Mouse (Mus musculus) heart, adult 2 months (tissue): ENCODE measurements at regions not wholly inside any gene's neighbourhood (a gene's known extent, or its start where the extent isn't known, plus 50 kb on each side); places are given as distances from the start of the nearest gene placed in this dataset.

Experiments
- DNase-seq, 2 experiments: peaks; one replicate each; pipeline ENCODE4 v3.0.0; 2021
- H3K27ac ChIP-seq: fragments of 200-600 bp; 2 replicates; pipeline ENCODE4 v1.8.1; 2022
- H3K27me3 ChIP-seq: fragments of 200-500 bp; 2 replicates; pipeline ENCODE4 v1.6.1; 2012; ENCODE audit warnings: mild to moderate bottlenecking, low read length, inconsistent platforms, mixed read lengths; ENCODE audit not compliant: control insufficient read depth, insufficient read depth
- H3K36me3 ChIP-seq: fragments of 200-500 bp; 2 replicates; pipeline ENCODE4 v1.6.1; 2012; ENCODE audit warnings: low read length, inconsistent platforms; ENCODE audit not compliant: control insufficient read depth, insufficient read depth
- H3K4me1 ChIP-seq: fragments of 200-500 bp; 2 replicates; pipeline ENCODE4 v1.6.1; 2011; ENCODE audit warnings: low read length; ENCODE audit not compliant: control insufficient read depth, insufficient read depth
- H3K4me3 ChIP-seq: fragments of 200-600 bp; 2 replicates; pipeline ENCODE4 v1.8.1; 2022
- H3K79me2 ChIP-seq: fragments of 200-500 bp; replicated peaks from 2 replicates; pipeline ENCODE4 v1.6.1; 2012; ENCODE audit warnings: mild to moderate bottlenecking, inconsistent platforms, low read length, moderate library complexity, mixed read lengths; ENCODE audit not compliant: control insufficient read depth, insufficient read depth
- H3K9ac ChIP-seq: fragments of 200-500 bp; 2 replicates; pipeline ENCODE4 v1.6.1; 2012; ENCODE audit warnings: low read depth, mild to moderate bottlenecking, control low read depth, inconsistent platforms, low read length, mixed read lengths
- CTCF ChIP-seq: fragments of 200-600 bp; IDR thresholded peaks from 2 replicates; pipeline ENCODE4 v1.8.1; 2022; ENCODE audit warnings: antibody characterized with exemption, mild to moderate bottlenecking, moderate library complexity
- EP300 ChIP-seq: fragments of 200-500 bp; IDR thresholded peaks from 2 replicates; pipeline ENCODE4 v1.6.1; 2011; ENCODE audit warnings: low read depth, low read length, control low read depth; ENCODE audit not compliant: insufficient read depth
- POLR2A ChIP-seq: fragments of 200-500 bp; IDR thresholded peaks from 2 replicates; pipeline ENCODE4 v1.6.1; 2011; ENCODE audit warnings: mild to moderate bottlenecking, low read depth, low read length, control low read depth; ENCODE audit not compliant: insufficient read depth
- WGBS: fragments of 180-500 bp; shearing (Covaris S2); methylation state at CpG from one replicate; pipeline ENCODE4 v1.1.7; 2018; 5-methylcytosine and 5-hydroxymethylcytosine counted together
- intact Hi-C: fragments of 180-260 bp; cut with DNase I; formaldehyde crosslinking; loops from one replicate; pipeline ENCODE4 v1.15.1; 2025

GRCm38 (mm10) chr2:95487580-95488135 is 830.3 kb upstream of the Lrrc4c start:
- Histone ChIP-seq H3K79me2 (no peaks in the 10 kb centered on the region), H3K4me1 (no peaks in the 10 kb centered on the region), H3K36me3 (no peaks in the 10 kb centered on the region), H3K27me3 (no peaks in the 10 kb centered on the region), H3K4me3 (no peak overlapping the region), H3K9ac (no peak overlapping the region), H3K27ac (no peak overlapping the region)
- no peak for TF ChIP-seq POLR2A
- no peak for DNase-seq
- intact Hi-C loops = no loop called here
- WGBS = 84% methylated on average over 3 of the region's 3 CpGs

- Histone ChIP-seq H3K4me3 (no peak overlapping the region), H3K4me1 (no peaks in the 10 kb centered on the region), H3K79me2 (no peaks in the 10 kb centered on the region), H3K27ac (no peak overlapping the region), H3K9ac (no peak overlapping the region), H3K27me3 (no peaks in the 10 kb centered on the region), H3K36me3 (no peaks in the 10 kb centered on the region)
- TF ChIP-seq EP300 (no peak), CTCF (no peak), POLR2A (no peak)
- intact Hi-C loops = no loop called here
- DNase-seq = no peak
- 69% methylated on average over 2 of the region's 2 CpGs for WGBS
Observed at GRCm38 (mm10) chr2:95494026-95494697, 823.8 kb upstream of the Lrrc4c start.

GRCm38 (mm10) chr2:95494698-95495088 is 823.3 kb upstream of the Lrrc4c start:
- no peaks in the 10 kb centered on the region for H3K79me2 ChIP-seq
- no peaks in the 10 kb centered on the region for H3K4me1 ChIP-seq
- H3K27ac ChIP-seq = no peak overlapping the region
- no peaks in the 10 kb centered on the region for H3K27me3 ChIP-seq
- no peak for DNase-seq
- H3K36me3 ChIP-seq = no peaks in the 10 kb centered on the region
- no peak overlapping the region for H3K9ac ChIP-seq
- TF ChIP-seq POLR2A (no peak), CTCF (peak; percentile 27; the same call in 1 of the 2 replicates)
- WGBS = 40% methylated on average over 4 of the region's 4 CpGs
- intact Hi-C loops = no loop called here
- no peak overlapping the region for H3K4me3 ChIP-seq

- Histone ChIP-seq H3K36me3 (no peaks in the 10 kb centered on the region), H3K9ac (no peak overlapping the region), H3K27me3 (no peaks in the 10 kb centered on the region), H3K4me1 (no peaks in the 10 kb centered on the region), H3K79me2 (no peaks in the 10 kb centered on the region), H3K27ac (no peak overlapping the region), H3K4me3 (no peak overlapping the region)
- DNase-seq = no peak
- intact Hi-C loops = no loop called here
- TF ChIP-seq CTCF = no peak
- no peak for TF ChIP-seq EP300
- TF ChIP-seq POLR2A = no peak
Observed at GRCm38 (mm10) chr2:95511286-95511685, 806.7 kb upstream of the Lrrc4c start.

GRCm38 (mm10) chr2:95521624-95522023 is 796.3 kb upstream of the Lrrc4c start:
- Histone ChIP-seq H3K36me3 (no peaks in the 10 kb centered on the region), H3K4me3 (no peak overlapping the region), H3K27ac (no peak overlapping the region), H3K4me1 (no peaks in the 10 kb centered on the region), H3K9ac (no peak overlapping the region), H3K27me3 (no peaks in the 10 kb centered on the region), H3K79me2 (no peaks in the 10 kb centered on the region)
- intact Hi-C loops = no loop called here
- no peak for TF ChIP-seq EP300
- TF ChIP-seq CTCF = no peak
- TF ChIP-seq POLR2A = no peak
- no peak for DNase-seq

GRCm38 (mm10) chr2:95524590-95525266 is 793.2 kb upstream of the Lrrc4c start:
- no peak overlapping the region for H3K27ac ChIP-seq
- no peak overlapping the region for H3K9ac ChIP-seq
- intact Hi-C loops = no loop called here
- no peaks in the 10 kb centered on the region for H3K79me2 ChIP-seq
- no peaks in the 10 kb centered on the region for H3K4me1 ChIP-seq
- no peaks in the 10 kb centered on the region for H3K36me3 ChIP-seq
- DNase-seq = no peak
- WGBS = 58% methylated on average over 4 of the region's 4 CpGs
- H3K4me3 ChIP-seq = no peak overlapping the region
- no peaks in the 10 kb centered on the region for H3K27me3 ChIP-seq
- TF ChIP-seq CTCF = no peak
- TF ChIP-seq EP300 = no peak
- TF ChIP-seq POLR2A = no peak
